Comparison of ENCODE assay signal across 21 mouse cellular contexts in the genomic region with DNA sequence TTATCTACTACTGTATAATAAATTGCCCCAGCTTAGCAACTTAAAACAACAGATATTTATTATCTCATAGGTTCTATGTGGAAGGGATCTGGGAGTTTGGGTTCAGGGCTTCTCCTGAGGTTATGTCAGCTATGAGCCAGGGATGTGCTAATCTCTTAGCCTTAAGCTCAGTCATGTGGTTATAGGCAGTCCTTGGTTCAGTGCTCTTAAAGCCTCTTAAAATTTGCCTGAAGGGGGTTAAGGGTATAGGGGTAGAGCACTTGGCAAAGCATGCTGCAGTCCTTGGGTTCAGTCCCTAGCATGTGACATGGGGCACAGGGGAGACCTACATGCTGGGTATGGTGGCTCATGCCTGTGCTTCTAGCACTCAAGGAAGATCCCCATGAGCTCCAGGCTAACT. TPM values are rescaled to one million over a fixed set of nuclear protein-coding genes. Genes with fewer than 3 reads are reported as not detected.
DNase-seq lines count a peak whose midpoint lies in the region; ATAC-seq and TF ChIP-seq lines count a peak whose summit lies in the region.
"Had no signal": no experiment of that assay in that cellular context is flagged by ENCODE, and none has a peak within 500 bp of the region (broad histone marks: within the 10 kb centered on the region; RNA-seq: fewer than 3 reads in every experiment).

No protein-coding gene starts in this region.

- no peaks in the 10 kb centered on the region for H3K27me3 ChIP-seq in kidney, embryonic 14.5 days (ENCODE audit: control insufficient read depth, insufficient read depth, low read length)
- no peaks in the 10 kb centered on the region for H3K27me3 ChIP-seq in kidney, embryonic 16.5 days (ENCODE audit: insufficient read depth, low read length)
- H3K27me3 ChIP-seq in lung, postnatal 0 days (replicated peaks; ENCODE audit: insufficient read depth, low read length): no peaks in the 10 kb centered on the region
- no peaks in the 10 kb centered on the region for H3K27me3 ChIP-seq in thymus, adult 2 months (ENCODE audit: control insufficient read depth, insufficient read depth, low read length)
- H3K27me3 ChIP-seq: forebrain, embryonic 15.5 days; hindbrain, embryonic 13.5 days; limb, embryonic 13.5 days; midbrain, embryonic 13.5 days; stomach, embryonic 15.5 days had no signal

- DNase-seq in lung, postnatal 0 days (ENCODE audit: low spot score): peak; percentile 52
- no peak for DNase-seq in lung, adult 18-20 months
- no peak for DNase-seq in MN1 (ENCODE audit: low spot score)
- no peak for DNase-seq in thymus, adult 2 months
- DNase-seq: adrenal gland, postnatal 36 days; cerebellum, adult 9-11 months; gastrocnemius, postnatal 10 days; heart, adult 18-20 months; layer of hippocampus, adult 9-11 months; lung, embryonic 14.5 days had no signal

- peaks cover 36% of the 10 kb centered on the region for H3K4me1 ChIP-seq in kidney, embryonic 14.5 days (ENCODE audit: control insufficient read depth, insufficient read depth, low read length)
- H3K4me1 ChIP-seq in kidney, embryonic 16.5 days (ENCODE audit: insufficient read depth, low read length): peaks cover 44% of the 10 kb centered on the region
- peaks cover 18% of the 10 kb centered on the region; the same call in 1 of the 2 replicates for H3K4me1 ChIP-seq in lung, postnatal 0 days (ENCODE audit: insufficient read depth, low read depth, low read length)
- H3K4me1 ChIP-seq in thymus, adult 2 months (replicated peaks; ENCODE audit: control insufficient read depth, insufficient read depth, low read length): peaks cover 4% of the 10 kb centered on the region; the same call in 1 of the 2 replicates

- TF ChIP-seq EP300 in lung, postnatal 0 days (IDR thresholded peaks at IDR 0.05): peak; percentile 45

- no peak overlapping the region for H3K4me2 ChIP-seq in kidney, embryonic 14.5 days (replicated peaks; ENCODE audit: low read depth, low read length)
- no peak overlapping the region for H3K4me2 ChIP-seq in kidney, embryonic 16.5 days (replicated peaks; ENCODE audit: low read depth, low read length)
- no peak overlapping the region for H3K4me2 ChIP-seq in lung, postnatal 0 days (replicated peaks; ENCODE audit: low read depth, low read length)
- H3K4me2 ChIP-seq: forebrain, embryonic 15.5 days; hindbrain, embryonic 13.5 days; limb, embryonic 13.5 days; lung, embryonic 14.5 days; midbrain, embryonic 13.5 days; stomach, embryonic 15.5 days had no signal

- no peak overlapping the region for H3K27ac ChIP-seq in kidney, embryonic 14.5 days (ENCODE audit: low read depth, low read length)
- no peak overlapping the region for H3K27ac ChIP-seq in kidney, embryonic 16.5 days (ENCODE audit: low read length)
- H3K27ac ChIP-seq in lung, postnatal 0 days (ENCODE audit: low read length): no peak overlapping the region
- H3K27ac ChIP-seq in thymus, adult 2 months (ENCODE audit: control insufficient read depth, insufficient read depth, low read length): no peak overlapping the region
- H3K27ac ChIP-seq: embryonic facial prominence, embryonic 10.5 days; forebrain, embryonic 15.5 days; hindbrain, embryonic 13.5 days; limb, embryonic 13.5 days; macrophage; midbrain, embryonic 13.5 days; stomach, embryonic 15.5 days had no signal

- ATAC-seq in kidney, embryonic 14.5 days (ENCODE audit: low FRiP score, low TSS enrichment): peak; percentile 39; the same call in 1 of the 2 replicates
- ATAC-seq in kidney, embryonic 16.5 days (ENCODE audit: low FRiP score, low TSS enrichment): no peak; the same call in 1 of the 2 replicates
- ATAC-seq in lung, postnatal 0 days: peak; percentile 88
- ATAC-seq in common myeloid progenitor, adult 5-6 weeks (replicated peaks; ENCODE audit: low read depth, poor library complexity, severe bottlenecking): 0 out of 2 replicates have a peak, but pooled peaks have one; percentile 14
- ATAC-seq in neutrophil, adult 5-6 weeks (ENCODE audit: extremely low read depth, insufficient number of reproducible peaks, low FRiP score, poor library complexity, severe bottlenecking): peak; percentile 48; the same call in 1 of the 2 replicates
- ATAC-seq: forebrain, embryonic 15.5 days; midbrain, embryonic 13.5 days had no signal

- H3K36me3 ChIP-seq in kidney, embryonic 14.5 days (ENCODE audit: control insufficient read depth, insufficient read depth, low read length): peaks cover 8% of the 10 kb centered on the region; the same call in 1 of the 2 replicates
- 0 out of 2 replicates have a peak, but pooled peaks cover 4% of the 10 kb centered on the region for H3K36me3 ChIP-seq in kidney, embryonic 16.5 days (ENCODE audit: insufficient read depth, low read length)
- 0 out of 2 replicates have a peak, but pooled peaks cover 4% of the 10 kb centered on the region for H3K36me3 ChIP-seq in lung, postnatal 0 days (ENCODE audit: insufficient read depth, low read length)
- 0 out of 2 replicates have a peak, but pooled peaks cover 3% of the 10 kb centered on the region for H3K36me3 ChIP-seq in thymus, adult 2 months (ENCODE audit: control insufficient read depth, insufficient read depth, low read length)
- H3K36me3 ChIP-seq: hindbrain, embryonic 13.5 days; midbrain, embryonic 13.5 days had no signal

- no peaks in the 10 kb centered on the region for H3K9me3 ChIP-seq in kidney, embryonic 14.5 days (ENCODE audit: control insufficient read depth, low read length)
- H3K9me3 ChIP-seq in kidney, embryonic 16.5 days (ENCODE audit: low read length): no peaks in the 10 kb centered on the region
- no peaks in the 10 kb centered on the region for H3K9me3 ChIP-seq in lung, postnatal 0 days (ENCODE audit: low read length)
- H3K9me3 ChIP-seq: embryonic facial prominence, embryonic 10.5 days; forebrain, embryonic 15.5 days; hindbrain, embryonic 13.5 days; limb, embryonic 13.5 days; midbrain, embryonic 13.5 days; stomach, embryonic 15.5 days had no signal

- no peak for TF ChIP-seq CTCF in lung, postnatal 0 days (IDR thresholded peaks at IDR 0.05)
- TF ChIP-seq CTCF in thymus, adult 2 months (IDR thresholded peaks at IDR 0.05; ENCODE audit: borderline replicate concordance, control insufficient read depth, extremely low read depth, insufficient read depth, low read length, poor library complexity): no peak

- no peak overlapping the region for H3K9ac ChIP-seq in kidney, embryonic 14.5 days (ENCODE audit: low read depth, low read length)
- no peak overlapping the region for H3K9ac ChIP-seq in kidney, embryonic 16.5 days (replicated peaks; ENCODE audit: low read length)
- no peak overlapping the region for H3K9ac ChIP-seq in lung, postnatal 0 days (replicated peaks; ENCODE audit: low read depth)
- H3K9ac ChIP-seq: forebrain, embryonic 15.5 days; hindbrain, embryonic 13.5 days; limb, embryonic 13.5 days; lung, embryonic 14.5 days; midbrain, embryonic 13.5 days; stomach, embryonic 15.5 days had no signal

- no peak overlapping the region for H3K4me3 ChIP-seq in kidney, embryonic 14.5 days (ENCODE audit: low read length)
- H3K4me3 ChIP-seq in kidney, embryonic 16.5 days (ENCODE audit: low read length): no peak overlapping the region
- H3K4me3 ChIP-seq in lung, postnatal 0 days (ENCODE audit: low read depth, low read length): no peak overlapping the region
- H3K4me3 ChIP-seq in thymus, adult 2 months (ENCODE audit: control insufficient read depth, insufficient read depth, low read length): no peak overlapping the region
- H3K4me3 ChIP-seq: embryonic facial prominence, embryonic 10.5 days; forebrain, embryonic 15.5 days; hindbrain, embryonic 13.5 days; limb, embryonic 13.5 days; midbrain, embryonic 13.5 days; stomach, embryonic 15.5 days had no signal

- TF ChIP-seq POLR2A in thymus, adult 2 months (IDR thresholded peaks at IDR 0.05; ENCODE audit: control insufficient read depth, extremely low read depth, insufficient read depth, low read length, poor library complexity): no peak

RNA-seq across cellular contexts. Expression of a gene that starts 8.4 kb away (rescaled TPM):
- 104 and 135 TPM in 2 replicates for polyA plus RNA-seq in kidney, embryonic 14.5 days (2014; fragmentation: Nextera tagmentation; extraction: Ambion mirVana)
- 142 and 145 TPM in 2 replicates for polyA plus RNA-seq in kidney, embryonic 16.5 days (2015; fragmentation: Nextera tagmentation; extraction: Ambion mirVana)
- 237 and 251 TPM in 2 replicates for polyA plus RNA-seq in lung, postnatal 0 days (2015; fragmentation: Nextera tagmentation; extraction: Ambion mirVana)
- total RNA-seq in common myeloid progenitor, adult 5-6 weeks (2017): 68.3 and 107 TPM in 2 replicates
- 69.1 and 77.2 TPM in 2 replicates for total RNA-seq in neutrophil, adult 5-6 weeks (2017)
- 44.8 and 62.4 TPM in 2 replicates for polyA plus RNA-seq in thymus, adult 2 months (2012; rRNA removed)
